Mouse (Mus musculus) frontal cortex, adult (tissue): Measurements from ENCODE around the gene C5ar2.
"Not testable (repeated sequence)": the region's sequence is repeated elsewhere in the genome, so short reads cannot be mapped to it uniquely, and the experiment has no call there.

Source experiments
- ATAC-seq: cut with Nextera tagmentation; 2 replicates; pipeline ENCODE4 v1.9.2; 2017; ENCODE audit warnings: mild to moderate bottlenecking, moderate library complexity, mixed read lengths; ENCODE audit not compliant: low TSS enrichment

C5ar2 gene

GRCm38 (mm10) chr7:16257830-16258229 lies 13.9 kb upstream of the C5ar2 start:
- no peak for ATAC-seq

- not testable (repeated sequence) for ATAC-seq
Observed at GRCm38 (mm10) chr7:16255963-16256362, 12.0 kb upstream of the C5ar2 start.

DNA sequence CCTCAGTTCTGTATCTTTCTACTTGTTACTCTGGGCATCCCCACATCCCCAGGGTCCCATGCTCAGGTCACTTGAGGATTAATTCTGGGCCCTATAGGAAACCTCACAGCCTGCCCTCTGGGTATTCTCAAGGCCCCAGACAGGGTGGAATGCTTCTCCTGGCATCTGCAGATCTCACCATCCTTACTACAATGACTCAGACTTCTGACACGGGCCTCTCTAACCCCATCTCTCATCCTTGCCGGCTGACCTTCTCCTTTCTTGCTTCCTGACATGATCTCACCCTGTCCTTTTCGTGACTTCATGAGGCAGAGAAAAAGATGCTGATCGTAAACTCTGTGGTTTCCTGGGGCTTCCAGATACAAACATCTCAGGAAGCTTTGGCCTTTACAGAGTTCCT lies 10.2 kb upstream of the C5ar2 start:
- no peak for ATAC-seq

DNA sequence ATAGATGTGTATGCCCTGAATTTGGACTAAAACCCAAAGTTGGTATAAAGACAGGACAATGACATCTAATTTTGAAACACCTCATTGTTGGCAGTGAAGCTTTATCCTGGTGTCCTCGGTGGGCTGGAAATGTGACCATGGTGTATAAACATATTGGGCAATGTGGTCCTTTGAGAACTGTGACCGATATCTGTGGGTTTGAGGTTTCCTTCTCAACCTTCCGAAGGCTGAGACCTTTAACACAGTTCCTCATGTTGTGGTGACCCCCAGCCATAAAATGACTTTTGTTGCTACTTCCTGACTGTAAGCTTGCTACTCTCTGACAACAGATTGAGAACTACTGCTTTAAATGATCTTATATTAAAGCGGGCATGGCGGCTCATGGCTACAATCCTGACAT lies 6.7 kb upstream of the C5ar2 start:
- ATAC-seq = no peak

- no peak for ATAC-seq
Observed at GRCm38 (mm10) chr7:16245958-16246357, 2.0 kb upstream of the C5ar2 start.

DNA sequence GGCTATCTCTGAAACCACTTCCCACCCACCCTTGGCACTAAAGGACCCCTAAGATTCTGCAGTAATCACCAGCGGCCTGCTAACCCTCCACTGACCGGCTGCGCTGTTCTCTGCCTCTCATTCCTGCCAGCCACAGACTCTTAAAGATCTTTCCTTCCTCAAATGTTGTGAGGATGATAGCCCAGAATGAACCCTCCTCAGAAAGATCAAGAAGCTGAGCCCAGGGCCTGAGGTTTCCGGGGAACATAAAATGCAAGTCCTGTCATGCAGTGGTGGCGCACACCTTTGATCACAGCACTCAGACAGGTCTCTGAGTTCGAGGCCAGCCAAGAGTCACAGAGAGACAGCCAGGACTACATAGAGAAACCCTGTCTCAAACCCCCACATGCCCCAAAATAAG lies 1.8 kb downstream of the C5ar2 start:
- ATAC-seq = no peak

- ATAC-seq = no peak
Observed at GRCm38 (mm10) chr7:16241787-16242186, 2.2 kb downstream of the C5ar2 start.

DNA sequence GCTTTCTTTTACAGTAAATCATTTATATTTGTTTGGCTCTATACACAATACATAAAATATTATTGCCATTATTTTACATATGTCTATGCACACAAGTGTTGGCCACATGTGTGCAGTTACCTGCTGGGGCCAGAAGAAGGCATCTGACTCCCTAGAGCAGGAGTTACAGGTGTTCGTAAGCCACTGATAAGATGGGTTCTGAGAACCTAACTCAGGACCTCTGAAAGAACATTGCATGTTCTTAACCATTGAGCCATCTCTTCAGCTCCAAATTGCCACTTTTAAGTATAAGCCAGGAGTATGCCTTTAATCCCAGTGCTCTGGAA lies 3.0 kb downstream of the C5ar2 start:
- no peak for ATAC-seq

GRCm38 (mm10) chr7:16240281-16240977 lies 3.5 kb downstream of the C5ar2 start:
- ATAC-seq = no peak

DNA sequence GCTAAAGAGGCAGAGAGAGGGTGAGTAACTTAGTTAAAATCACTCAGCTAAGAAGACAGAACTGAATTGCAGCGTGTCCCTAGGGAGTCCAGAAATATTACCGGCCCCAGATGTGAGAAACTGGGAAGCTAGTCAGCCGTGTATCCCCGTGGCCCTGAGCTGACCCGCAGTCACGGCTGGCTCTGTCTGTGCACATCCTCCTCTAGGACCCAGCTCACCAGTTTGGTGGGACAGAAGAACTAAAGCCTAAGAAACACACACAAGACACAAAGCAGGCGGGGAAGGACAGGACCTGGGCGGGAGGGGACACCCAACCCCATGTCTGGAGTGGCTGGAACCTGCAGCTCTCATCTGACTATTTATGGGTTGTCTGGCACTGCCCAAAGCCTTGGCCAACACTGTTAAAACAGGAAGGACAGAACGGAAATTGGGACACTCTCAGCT lies 4.4 kb downstream of the C5ar2 start:
- ATAC-seq = no peak

- ATAC-seq = no peak
Observed at GRCm38 (mm10) chr7:16229869-16230268, 14.1 kb downstream of the C5ar2 start.

- ATAC-seq = peak; percentile 98
Observed at GRCm38 (mm10) chr7:16221582-16222272, 22.2 kb downstream of the C5ar2 start, which contains the start of gene Dhx34. TSS of gene Dhx34 (minus strand) at chr7:16222037.

- ATAC-seq = no peak
Observed at GRCm38 (mm10) chr7:16213986-16214385, 30.0 kb downstream of the C5ar2 start.

GRCm38 (mm10) chr7:16213196-16213595 lies 30.8 kb downstream of the C5ar2 start:
- no peak for ATAC-seq

GRCm38 (mm10) chr7:16210862-16211365 lies 33.0 kb downstream of the C5ar2 start:
- no peak for ATAC-seq

DNA sequence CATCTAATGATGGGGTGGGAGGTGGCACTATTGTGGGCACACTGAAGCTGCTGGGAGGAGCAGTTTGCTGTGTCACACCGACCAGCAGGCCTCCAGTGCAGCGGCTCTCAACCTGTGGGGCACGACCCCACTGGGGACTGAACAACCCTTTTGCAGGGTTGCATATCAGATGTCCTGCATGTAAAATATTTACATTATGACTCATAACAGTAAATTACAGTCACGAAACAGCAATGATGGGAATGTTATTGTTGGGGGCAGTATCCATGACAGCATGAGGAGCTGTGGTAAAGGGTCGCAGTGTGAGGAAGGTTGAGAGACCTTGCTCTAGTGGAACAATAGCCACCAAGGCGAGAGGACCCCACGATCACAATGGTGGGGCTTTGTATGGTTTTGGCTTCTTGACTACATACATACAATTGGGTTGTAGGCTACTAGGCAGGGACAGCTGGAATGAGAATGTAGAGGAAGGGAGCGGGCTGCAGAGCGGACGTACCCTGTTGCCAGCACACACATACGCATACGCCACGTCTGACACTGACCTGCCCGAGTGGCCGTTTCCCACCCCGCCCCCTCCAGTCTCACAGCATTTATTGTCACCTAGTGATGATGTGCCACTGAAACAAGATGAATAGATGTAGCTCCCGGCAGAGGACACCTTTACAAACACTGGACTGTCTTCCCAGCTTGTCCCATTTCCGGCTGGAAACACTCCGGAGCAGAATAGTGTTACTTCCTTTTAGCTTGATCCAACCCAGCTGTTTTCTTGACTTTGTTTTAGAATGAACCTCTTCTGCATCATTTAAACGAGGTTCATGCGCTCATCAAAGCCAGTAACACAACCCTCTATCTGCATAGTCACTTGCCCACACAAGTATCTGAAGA lies 34.9 kb downstream of the C5ar2 start:
- no peak for ATAC-seq

GRCm38 (mm10) chr7:16207496-16207895 lies 36.5 kb downstream of the C5ar2 start:
- peak; percentile 90 for ATAC-seq

DNA sequence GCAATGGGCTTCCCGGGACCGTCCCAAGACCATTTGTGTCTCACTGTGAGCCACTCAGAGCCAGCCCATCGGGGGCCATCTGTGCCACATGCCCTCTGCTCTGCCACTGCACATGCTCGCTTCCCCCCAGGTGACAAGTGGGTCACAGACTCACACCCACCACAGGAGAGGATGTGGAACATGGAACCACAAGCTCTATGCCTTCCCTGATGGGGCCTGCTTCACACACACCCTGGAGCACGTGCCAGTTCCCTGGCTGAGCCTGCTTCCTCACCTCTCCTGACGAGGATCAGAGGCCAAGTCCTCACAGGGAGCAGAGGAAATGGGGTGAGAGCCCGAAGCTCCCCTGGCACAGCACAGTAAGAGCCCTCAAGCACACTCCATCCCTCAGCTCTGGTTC lies 36.9 kb downstream of the C5ar2 start:
- peak; percentile 33; the same call in 1 of the 2 replicates for ATAC-seq

DNA sequence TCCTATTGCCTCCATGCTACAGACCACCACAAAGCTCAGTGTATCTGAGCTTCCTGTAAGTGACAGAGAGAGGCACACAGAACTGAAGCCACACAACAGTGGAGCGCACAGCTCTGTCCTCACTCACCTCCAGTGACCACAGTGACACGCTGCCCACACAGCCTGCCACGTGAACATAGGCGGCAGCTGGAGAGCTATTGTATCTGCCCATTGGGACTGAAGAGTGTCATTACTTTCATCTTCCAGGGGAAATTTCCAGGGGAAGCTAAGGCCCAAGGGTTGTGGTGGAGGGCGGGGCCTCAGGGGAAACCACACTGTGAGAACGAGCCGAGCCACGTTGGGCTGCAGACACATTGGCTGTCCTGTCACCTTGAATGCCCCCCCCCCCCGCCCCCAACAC lies 39.2 kb downstream of the C5ar2 start:
- ATAC-seq = no peak

GRCm38 (mm10) chr7:16203505-16203903 lies 40.5 kb downstream of the C5ar2 start:
- ATAC-seq = no peak

DNA sequence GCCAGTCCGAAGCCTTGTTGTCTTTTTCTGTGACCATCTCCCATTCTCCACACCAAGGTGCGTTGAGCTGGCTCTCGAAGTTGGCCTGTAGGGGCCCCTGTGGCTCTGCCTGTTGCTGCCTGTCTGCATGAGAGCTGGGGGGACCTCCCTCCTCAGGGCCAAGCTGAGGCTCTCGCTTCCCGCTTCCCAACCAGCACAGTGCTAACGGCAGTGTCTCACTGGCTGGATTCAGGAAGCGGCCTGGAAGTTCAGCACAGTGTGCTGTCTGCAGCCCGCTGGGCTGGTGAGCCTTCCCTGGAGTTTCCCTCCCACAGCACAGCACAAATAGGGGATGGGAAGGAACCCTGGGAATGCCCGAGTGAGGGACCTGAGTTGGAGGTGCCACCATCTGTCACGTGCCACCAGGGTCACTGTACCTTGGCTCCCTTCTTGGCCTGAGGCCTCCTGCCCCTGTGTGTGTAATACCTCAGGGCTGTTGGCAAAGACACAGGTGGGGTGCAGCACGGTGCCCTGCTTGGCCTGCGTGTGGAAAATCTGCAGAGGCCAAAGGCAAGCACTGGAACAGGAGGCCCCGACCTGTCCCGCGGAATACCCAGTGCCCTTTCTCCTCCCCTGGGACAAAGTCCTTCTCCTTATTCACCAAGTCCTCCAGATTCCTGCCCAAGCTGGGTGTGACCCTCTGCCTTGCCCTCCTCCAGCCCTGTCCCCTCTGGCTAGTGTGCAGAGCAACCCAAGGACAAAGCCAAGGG lies 41.0 kb downstream of the C5ar2 start:
- ATAC-seq = no peak

DNA sequence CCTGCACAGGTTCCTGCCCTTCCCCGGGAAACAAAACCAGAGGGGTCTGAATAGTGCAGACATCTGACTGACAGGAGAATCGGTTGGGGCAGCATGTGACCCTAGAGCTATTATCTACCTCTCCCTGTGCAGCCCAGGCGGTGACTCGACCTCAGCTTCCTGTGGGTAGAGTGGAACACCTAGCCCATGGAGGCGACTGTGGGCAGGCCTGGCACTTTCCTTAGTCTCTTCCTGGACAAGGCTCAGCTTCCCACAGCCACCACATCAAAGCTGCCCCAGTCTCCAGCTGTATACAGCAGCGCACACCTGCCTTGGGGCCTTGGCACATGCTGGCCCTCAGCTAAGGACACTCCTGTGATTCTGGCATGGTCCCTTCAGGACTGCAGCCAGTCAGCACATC lies 42.8 kb downstream of the C5ar2 start:
- no peak for ATAC-seq
